Mouse (Mus musculus): ENCODE results near the gene Ncln.
"Not testable (repeated sequence)": the region's sequence is repeated elsewhere in the genome, so short reads cannot be mapped to it uniquely, and the experiment has no call there.

Ncln gene

GRCm38 (mm10) chr10:81460471-81460870 is 35.7 kb downstream of the Ncln start:
- DNase-seq = peak; percentile 28

- DNase-seq = peak; percentile 4
These were observed 36.8 kb downstream of the Ncln start for GRCm38 (mm10) chr10:81459399-81459798.

DNA sequence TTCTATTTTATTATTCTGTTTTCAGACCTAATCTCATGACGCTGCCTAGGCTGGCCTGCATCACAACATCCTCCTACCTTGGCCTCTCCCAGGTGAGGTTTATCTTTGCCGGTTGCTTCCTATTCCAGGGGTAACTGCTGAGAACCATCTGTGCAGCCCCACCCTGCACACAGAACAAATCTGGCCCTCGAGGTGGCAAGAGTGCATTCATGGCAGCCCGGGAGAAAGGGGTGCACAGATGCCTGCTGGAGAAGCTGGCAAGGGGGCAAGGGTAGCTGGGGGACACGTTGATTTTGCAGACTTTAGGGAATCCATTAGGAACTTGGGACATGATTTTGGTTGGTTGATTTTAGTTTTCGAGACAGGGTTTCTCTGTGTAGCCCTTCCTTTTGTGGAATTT is 37.9 kb downstream of the Ncln start:
- peak; percentile 9 for DNase-seq

DNA sequence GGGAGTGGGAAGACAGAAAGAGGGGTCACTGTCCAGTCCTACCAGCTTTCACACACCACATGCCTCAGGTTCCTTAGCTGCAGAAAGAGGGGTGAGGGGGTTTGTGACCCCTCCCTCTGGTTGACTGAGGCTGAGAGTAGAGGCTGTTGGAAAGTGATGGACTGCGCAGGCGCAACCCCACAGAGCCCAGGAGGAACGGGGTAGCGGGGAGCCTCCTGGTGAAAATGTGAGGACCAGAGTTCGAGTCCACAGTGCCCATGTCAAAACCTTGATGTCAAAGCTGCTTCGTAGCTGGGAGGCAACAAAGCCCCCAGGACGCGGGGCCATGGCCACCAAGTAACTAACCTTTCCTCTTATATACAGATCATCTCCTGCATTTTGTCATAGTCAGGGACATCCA is 38.6 kb downstream of the Ncln start:
- peak; percentile 4 for DNase-seq

DNA sequence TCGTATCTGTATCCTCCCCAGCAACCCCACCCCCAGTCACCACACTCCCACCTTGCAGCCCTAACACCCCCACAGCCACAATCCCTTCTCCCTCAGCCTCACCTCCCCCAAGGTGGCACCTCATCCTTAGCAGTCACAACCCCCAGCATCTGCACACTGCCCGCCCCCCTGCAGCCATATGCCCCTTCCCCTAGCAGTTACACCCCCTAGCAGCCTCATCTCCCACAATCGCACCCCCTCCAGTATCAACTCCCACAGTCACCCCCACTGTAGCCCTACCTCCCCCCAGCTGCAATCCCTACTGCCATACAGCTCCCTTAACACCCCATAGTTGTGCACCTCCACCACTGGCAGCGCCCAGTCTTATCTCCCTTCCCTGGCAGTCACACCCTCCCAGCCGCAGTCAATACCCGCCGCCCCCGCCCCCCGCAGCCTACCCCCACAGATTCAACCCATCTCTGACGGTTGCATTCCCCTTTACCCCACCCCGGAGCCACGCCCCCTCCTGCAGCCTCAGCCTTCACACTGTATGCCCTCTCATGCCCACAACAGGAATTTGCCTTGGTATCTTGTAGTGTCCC is 39.1 kb downstream of the Ncln start:
- peak; percentile 7 for DNase-seq

- peak; percentile 3 for DNase-seq
These were observed 40.9 kb downstream of the Ncln start, which contains the start of gene Nfic for GRCm38 (mm10) chr10:81455181-81455895. Nfic (minus strand) TSS chr10:81455635.

DNA sequence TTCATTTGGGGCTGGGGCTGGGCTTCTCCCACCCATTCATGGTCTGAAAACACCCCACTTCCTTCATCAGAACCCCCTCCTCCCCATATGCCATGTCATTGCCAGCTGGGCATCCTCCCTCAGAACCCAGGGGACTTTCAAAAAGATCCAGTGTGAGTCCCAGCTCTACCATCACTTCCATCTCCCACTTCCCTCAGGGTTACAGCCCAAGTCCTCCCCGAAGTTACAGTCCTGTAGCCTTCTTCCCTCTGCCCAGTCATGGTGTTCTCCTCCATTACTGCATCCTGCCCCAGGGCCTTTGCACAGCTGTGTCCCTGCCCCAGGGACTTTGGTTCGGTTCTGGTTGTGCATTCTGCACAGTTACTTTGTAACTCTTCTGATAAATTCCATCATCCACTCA is 42.1 kb downstream of the Ncln start:
- no peak for DNase-seq

DNA sequence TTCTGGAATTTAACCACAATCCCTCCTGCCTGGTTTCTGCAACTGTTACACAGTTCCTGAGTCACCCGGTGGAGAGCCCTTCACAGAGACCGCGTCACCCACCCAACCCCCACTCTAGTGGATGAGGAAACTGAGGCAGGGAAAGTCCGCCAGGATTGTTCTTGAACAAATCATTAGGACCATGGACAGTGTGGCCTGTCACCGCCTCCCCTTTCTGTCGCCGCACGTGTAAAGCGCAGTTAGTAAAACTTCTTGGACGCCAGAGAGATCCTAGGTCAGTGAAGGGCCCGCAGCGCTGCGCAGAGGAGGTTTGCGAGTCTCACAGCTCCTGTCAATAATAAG is 43.3 kb downstream of the Ncln start:
- peak; percentile 2 for DNase-seq

- peak; percentile 4 for DNase-seq
These were observed 43.8 kb downstream of the Ncln start for GRCm38 (mm10) chr10:81452237-81452946.

- no peak for DNase-seq
These were observed 44.8 kb downstream of the Ncln start for GRCm38 (mm10) chr10:81451365-81451745.

DNA sequence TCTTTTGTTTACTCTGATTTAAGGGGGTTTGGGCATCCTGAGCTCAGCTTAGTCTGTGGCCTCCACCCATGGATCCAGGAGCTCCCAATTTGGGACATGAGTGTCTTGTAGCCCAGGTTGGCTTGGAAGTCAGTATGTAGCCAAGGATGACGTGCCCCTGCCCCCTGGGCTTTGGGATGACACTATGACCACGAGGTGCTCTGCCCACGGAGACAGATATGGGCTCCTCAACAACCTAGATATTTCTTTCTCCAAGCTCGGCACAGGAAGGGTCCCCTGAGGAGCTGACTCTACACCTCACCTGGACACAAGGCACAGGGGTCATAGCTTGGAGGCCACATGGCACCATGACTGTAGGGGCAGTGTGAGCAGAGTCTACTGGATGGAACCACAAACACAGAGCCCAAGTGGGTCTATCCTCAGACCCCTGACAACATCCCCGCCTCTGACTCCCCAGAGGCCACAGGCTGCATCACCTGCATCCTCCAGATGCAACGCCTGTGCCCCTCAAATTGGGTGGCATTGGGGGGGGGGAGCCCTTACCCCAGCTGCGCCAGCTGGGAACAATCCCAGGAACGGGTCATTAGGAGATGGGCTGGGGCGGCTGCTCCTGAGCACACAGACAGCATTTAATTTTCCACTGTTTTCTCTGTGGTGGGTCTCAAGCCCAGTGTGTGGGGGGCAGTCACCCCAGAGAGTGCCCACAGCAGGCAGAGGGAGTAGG is 45.4 kb downstream of the Ncln start:
- no peak for DNase-seq

DNA sequence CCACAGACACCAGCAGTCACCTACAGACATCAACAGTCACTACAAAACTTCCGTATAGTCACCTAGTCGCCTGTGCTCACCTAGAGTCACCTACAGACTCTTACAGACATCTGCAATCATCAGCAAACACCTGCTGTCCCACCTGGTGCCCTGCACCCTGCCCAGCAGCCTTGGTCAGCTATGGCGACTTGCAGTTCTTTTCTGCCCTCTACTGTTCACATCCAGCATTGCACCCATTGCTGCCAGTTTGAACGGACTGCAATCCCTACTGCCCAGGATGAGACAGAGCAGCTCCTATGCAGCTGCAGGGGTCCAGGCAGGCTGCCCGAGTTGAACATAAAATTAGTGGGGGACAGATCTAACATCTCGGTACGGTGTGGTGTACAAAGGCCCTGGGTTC is 46.1 kb downstream of the Ncln start:
- peak; percentile 81 for DNase-seq

- not testable (repeated sequence) for DNase-seq
These were observed 50.7 kb downstream of the Ncln start for GRCm38 (mm10) chr10:81445516-81445915.

DNA sequence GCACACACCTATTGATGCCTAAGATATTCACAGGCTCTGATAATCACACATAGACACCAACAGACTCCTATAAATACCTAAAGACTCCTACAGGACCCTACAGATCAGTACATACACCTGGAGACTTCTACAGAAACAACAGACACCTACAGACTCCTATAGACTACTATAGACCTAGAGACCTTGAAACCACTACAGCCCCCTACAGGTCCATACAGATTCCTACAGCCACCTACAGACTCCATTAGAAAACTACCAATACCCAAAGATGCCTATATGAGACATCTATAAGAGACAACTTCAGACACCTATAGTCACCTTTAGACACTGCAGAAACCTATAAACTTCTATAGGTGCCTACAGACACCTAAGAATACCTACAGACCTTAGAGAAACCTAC is 55.2 kb downstream of the Ncln start:
- DNase-seq = no peak
